Mouse (Mus musculus) kidney, embryonic 14.5 days (tissue): Measurements from ENCODE around the gene Olfr1218. TPM values are rescaled to one million over a fixed set of nuclear protein-coding genes. Genes with fewer than 3 reads are reported as not detected.

Source experiments
- ATAC-seq: fragments of 200-750 bp; cut with Nextera tagmentation; 2 replicates; pipeline ENCODE4 v1.8.0; 2017; ENCODE audit warnings: moderate number of reproducible peaks, mild to moderate bottlenecking, moderate TSS enrichment, moderate library complexity; ENCODE audit not compliant: low FRiP score, low TSS enrichment
- H3K27ac ChIP-seq: fragments of 300-500 bp; sonication (generic); 2 replicates; pipeline ENCODE4 v1.5.1; 2014; ENCODE audit warnings: low read depth, mild to moderate bottlenecking, low read length, moderate library complexity, mixed read lengths
- H3K27me3 ChIP-seq: fragments of 300-500 bp; sonication (generic); 2 replicates; pipeline ENCODE4 v1.6.1; 2014; ENCODE audit warnings: mild to moderate bottlenecking, low read length; ENCODE audit not compliant: control insufficient read depth, insufficient read depth
- H3K36me3 ChIP-seq: fragments of 300-500 bp; sonication (generic); 2 replicates; pipeline ENCODE4 v1.6.1; 2014; ENCODE audit warnings: low read length, mixed read lengths; ENCODE audit not compliant: control insufficient read depth, insufficient read depth
- H3K4me1 ChIP-seq: fragments of 300-500 bp; sonication (generic); 2 replicates; pipeline ENCODE4 v1.6.1; 2014; ENCODE audit warnings: low read length, mixed read lengths; ENCODE audit not compliant: control insufficient read depth, insufficient read depth
- H3K4me2 ChIP-seq: fragments of 300-500 bp; sonication (generic); replicated peaks from 2 replicates; pipeline ENCODE4 v1.6.1; 2014; ENCODE audit warnings: low read depth, mild to moderate bottlenecking, low read length
- H3K4me3 ChIP-seq: fragments of 300-500 bp; sonication (generic); 2 replicates; pipeline ENCODE4 v1.5.1; 2014; ENCODE audit warnings: mild to moderate bottlenecking, low read length
- H3K9ac ChIP-seq: fragments of 300-500 bp; sonication (generic); 2 replicates; pipeline ENCODE4 v1.6.1; 2014; ENCODE audit warnings: low read depth, mild to moderate bottlenecking, low read length, moderate library complexity
- H3K9me3 ChIP-seq: fragments of 300-500 bp; sonication (generic); 2 replicates; pipeline ENCODE4 v1.6.1; 2016; ENCODE audit warnings: low read length; ENCODE audit not compliant: control insufficient read depth
- WGBS: fragments of 180-500 bp; shearing (Covaris S2); extraction: QIAGEN DNeasy Blood & Tissue Kit; methylation state at CpG from one replicate; pipeline ENCODE4 v1.1.7; 2014; 5-methylcytosine and 5-hydroxymethylcytosine counted together
- polyA plus RNA-seq: library from polyadenylated mRNA; unstranded; fragments of >200 nt; fragmentation: Nextera tagmentation; extraction: Ambion mirVana; gene quantifications from 2 replicates; pipeline ENCODE4 v1.2.1, GENCODE M21; 2014

The Olfr1218 gene
- polyA plus RNA-seq, 1 experiment from 2014 or later = not detected

- ATAC-seq = no peak
- H3K4me2 ChIP-seq = no peak within 1 kb of the TSS
- H3K4me3 ChIP-seq = no peak within 1 kb of the TSS
- H3K27ac ChIP-seq = no peak within 1 kb of the TSS
- H3K27me3 ChIP-seq = no peaks in the 10 kb centered on the region
- no peaks in the 10 kb centered on the region for H3K9me3 ChIP-seq
- H3K9ac ChIP-seq = no peak within 1 kb of the TSS
- 81% methylated on average over 2 of the region's 2 CpGs for WGBS
- no peaks in the 10 kb centered on the region for H3K4me1 ChIP-seq
- H3K36me3 ChIP-seq = no peaks in the 10 kb centered on the region
Measured at GRCm38 (mm10) chr2:89006873-89007272, 54.1 kb downstream of the Olfr1218 start, which contains the start of gene Olfr1215. Olfr1215 (minus strand) TSS chr2:89006973.

Other genes with a start within 250 kb of the Olfr1218 start
- gene Olfr1202, start 246.7 kb downstream of the Olfr1218 start, polyA plus RNA-seq = not detected in 2 replicates
- not detected in 2 replicates for gene Olfr1205, start 231.4 kb downstream of the Olfr1218 start, polyA plus RNA-seq
- not detected in 2 replicates for gene Olfr1204, start 211.9 kb downstream of the Olfr1218 start, polyA plus RNA-seq
- gene Olfr1206, start 198.0 kb downstream of the Olfr1218 start, polyA plus RNA-seq = not detected in 2 replicates
- gene Olfr1208, start 158.9 kb downstream of the Olfr1218 start, polyA plus RNA-seq = not detected in 2 replicates
- not detected in 2 replicates for gene Olfr1209, start 146.0 kb downstream of the Olfr1218 start, polyA plus RNA-seq
- gene Olfr1211, start 123.1 kb downstream of the Olfr1218 start, polyA plus RNA-seq = not detected in 2 replicates
- gene Olfr1212, start 107.2 kb downstream of the Olfr1218 start, polyA plus RNA-seq = not detected in 2 replicates
- gene Gm13762, start 80.9 kb downstream of the Olfr1218 start, polyA plus RNA-seq = not detected in 2 replicates
- gene Olfr1214, start 68.5 kb downstream of the Olfr1218 start, polyA plus RNA-seq = not detected in 2 replicates
- gene Olfr1215, start 54.2 kb downstream of the Olfr1218 start, polyA plus RNA-seq = not detected in 2 replicates
- not detected in 2 replicates for gene Olfr1216, start 42.8 kb downstream of the Olfr1218 start, polyA plus RNA-seq
- gene Olfr1217, start 29.1 kb downstream of the Olfr1218 start, polyA plus RNA-seq = not detected in 2 replicates
- gene Olfr1219, start 22.3 kb upstream of the Olfr1218 start, polyA plus RNA-seq = not detected in 2 replicates
- gene Olfr1220, start 45.6 kb upstream of the Olfr1218 start, polyA plus RNA-seq = not detected in 2 replicates
- gene Olfr1221, start 56.1 kb upstream of the Olfr1218 start, polyA plus RNA-seq = not detected in 2 replicates
- gene Olfr1222, start 71.9 kb upstream of the Olfr1218 start, polyA plus RNA-seq = not detected in 2 replicates
- not detected in 2 replicates for gene Olfr1223, start 90.4 kb upstream of the Olfr1218 start, polyA plus RNA-seq
- not detected in 2 replicates for gene Olfr1224-ps1, start 102.9 kb upstream of the Olfr1218 start, polyA plus RNA-seq
- not detected in 2 replicates for gene Olfr1225, start 113.5 kb upstream of the Olfr1218 start, polyA plus RNA-seq
- not detected in 2 replicates for gene Olfr1226, start 138.9 kb upstream of the Olfr1218 start, polyA plus RNA-seq
- gene Olfr1228, start 192.9 kb upstream of the Olfr1218 start, polyA plus RNA-seq = not detected in 2 replicates
- gene Olfr1229, start 226.8 kb upstream of the Olfr1218 start, polyA plus RNA-seq = not detected in 2 replicates
- gene Olfr1230, start 236.1 kb upstream of the Olfr1218 start, polyA plus RNA-seq = not detected in 2 replicates
- not detected in 2 replicates for gene Olfr1231, start 245.9 kb upstream of the Olfr1218 start, polyA plus RNA-seq